Mouse (Mus musculus) forebrain, postnatal 0 days (tissue): ENCODE measurements at regions not wholly inside any gene's neighbourhood (a gene's known extent, or its start where the extent isn't known, plus 50 kb on each side); places are given as distances from the start of the nearest gene placed in this dataset.

Source experiments
- ATAC-seq: fragments of 200-750 bp; cut with Nextera tagmentation; 2 replicates; pipeline ENCODE4 v1.8.0; 2017; ENCODE audit warnings: mild to moderate bottlenecking, moderate library complexity
- DNase-seq: peaks from one replicate; pipeline ENCODE4 v3.0.0-alpha.2; 2015
- H3K27ac ChIP-seq: fragments of 300-500 bp; sonication (generic); 2 replicates; pipeline ENCODE4 v1.5.1; 2014; ENCODE audit warnings: low read depth, mild to moderate bottlenecking, antibody characterized with exemption, low read length, moderate library complexity, mixed read lengths
- H3K27me3 ChIP-seq: fragments of 300-500 bp; sonication (generic); 2 replicates; pipeline ENCODE4 v1.6.1; 2014; ENCODE audit warnings: mild to moderate bottlenecking, low read length, mixed read lengths; ENCODE audit not compliant: insufficient read depth
- H3K36me3 ChIP-seq: fragments of 300-500 bp; sonication (generic); 2 replicates; pipeline ENCODE4 v1.6.1; 2014; ENCODE audit warnings: mild to moderate bottlenecking, moderate library complexity; ENCODE audit not compliant: insufficient read depth
- H3K4me1 ChIP-seq: fragments of 300-500 bp; sonication (generic); 2 replicates; pipeline ENCODE4 v1.6.1; 2014; ENCODE audit warnings: antibody characterized with exemption; ENCODE audit not compliant: insufficient read depth
- H3K4me2 ChIP-seq: fragments of 300-500 bp; sonication (generic); 2 replicates; pipeline ENCODE4 v1.6.1; 2014; ENCODE audit warnings: low read depth, mild to moderate bottlenecking, moderate library complexity
- H3K4me3 ChIP-seq: fragments of 300-500 bp; sonication (generic); 2 replicates; pipeline ENCODE4 v1.5.1; 2014; ENCODE audit warnings: low read depth, low read length, mixed read lengths
- H3K9ac ChIP-seq: fragments of 300-500 bp; sonication (generic); 2 replicates; pipeline ENCODE4 v1.6.1; 2014; ENCODE audit warnings: mild to moderate bottlenecking
- H3K9me3 ChIP-seq: fragments of 300-500 bp; sonication (generic); 2 replicates; pipeline ENCODE4 v1.6.1; 2016; ENCODE audit warnings: low read length
- CTCF ChIP-seq: sonication (generic); IDR thresholded peaks from 2 replicates; pipeline ENCODE4 v1.5.1; 2016; ENCODE audit warnings: antibody characterized with exemption, control low read depth, low read depth
- WGBS: fragments of 180-500 bp; shearing (Covaris S2); extraction: QIAGEN DNeasy Blood & Tissue Kit; methylation state at CpG from one replicate; pipeline ENCODE4 v1.1.7; 2014; 5-methylcytosine and 5-hydroxymethylcytosine counted together

DNA sequence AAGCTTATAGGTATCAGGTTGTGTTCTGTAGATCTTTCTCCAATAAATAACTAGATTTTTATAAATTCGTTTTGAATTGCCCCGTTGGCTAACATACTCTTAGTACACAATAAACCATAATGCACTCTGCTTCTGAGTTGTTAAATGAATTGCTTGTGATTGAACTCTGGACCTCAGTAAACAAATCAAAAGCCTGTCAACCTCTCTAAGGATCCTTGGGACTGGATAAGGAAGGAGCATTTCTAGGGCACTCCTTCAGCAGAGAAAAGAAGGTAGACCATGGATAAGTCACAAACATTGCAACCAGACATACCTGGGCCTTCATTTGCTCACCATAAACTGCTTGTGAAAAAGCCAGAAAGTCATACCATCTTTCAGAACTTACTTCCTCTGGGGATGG lies 191.4 kb downstream of the S1pr1 start:
- no peaks in the 10 kb centered on the region for H3K36me3 ChIP-seq
- no peak overlapping the region for H3K4me2 ChIP-seq
- TF ChIP-seq CTCF, result no peak
- no peaks in the 10 kb centered on the region for H3K27me3 ChIP-seq
- DNase-seq, result no peak
- H3K27ac ChIP-seq, result no peak overlapping the region
- no peak overlapping the region for H3K9ac ChIP-seq
- H3K4me1 ChIP-seq, result no peaks in the 10 kb centered on the region
- H3K4me3 ChIP-seq, result no peak overlapping the region
- 83% methylated on average over 2 of the region's 2 CpGs for WGBS
- no peak for ATAC-seq
- H3K9me3 ChIP-seq, result no peaks in the 10 kb centered on the region

DNA sequence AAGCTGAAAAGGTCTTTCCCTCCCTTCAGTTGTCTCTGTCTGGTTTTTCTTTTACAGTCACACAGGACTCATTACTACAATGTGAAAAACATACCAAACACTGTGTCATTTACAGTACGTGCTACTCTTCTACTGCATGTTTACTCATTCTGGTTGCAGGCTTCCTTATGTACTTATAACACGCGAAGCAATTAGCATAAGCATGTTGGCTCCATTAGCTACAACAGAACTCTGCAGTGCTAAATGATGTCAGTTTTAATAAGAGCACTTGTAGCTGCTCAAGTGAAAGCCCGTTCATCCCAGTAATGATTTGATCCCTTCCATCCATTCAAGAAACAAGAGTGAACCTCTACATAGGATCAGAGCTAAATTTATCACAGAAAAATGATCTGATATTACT lies 199.2 kb downstream of the S1pr1 start:
- no peak overlapping the region for H3K9ac ChIP-seq
- H3K4me1 ChIP-seq, result no peaks in the 10 kb centered on the region
- H3K9me3 ChIP-seq, result no peaks in the 10 kb centered on the region
- DNase-seq (no peak), ATAC-seq (peak; percentile 82)
- H3K27me3 ChIP-seq, result no peaks in the 10 kb centered on the region
- H3K4me2 ChIP-seq, result no peak overlapping the region
- no peaks in the 10 kb centered on the region for H3K36me3 ChIP-seq
- TF ChIP-seq CTCF, result no peak
- H3K27ac ChIP-seq, result no peak overlapping the region
- H3K4me3 ChIP-seq, result no peak overlapping the region
- WGBS, result 45% methylated on average over 4 of the region's 4 CpGs

DNA sequence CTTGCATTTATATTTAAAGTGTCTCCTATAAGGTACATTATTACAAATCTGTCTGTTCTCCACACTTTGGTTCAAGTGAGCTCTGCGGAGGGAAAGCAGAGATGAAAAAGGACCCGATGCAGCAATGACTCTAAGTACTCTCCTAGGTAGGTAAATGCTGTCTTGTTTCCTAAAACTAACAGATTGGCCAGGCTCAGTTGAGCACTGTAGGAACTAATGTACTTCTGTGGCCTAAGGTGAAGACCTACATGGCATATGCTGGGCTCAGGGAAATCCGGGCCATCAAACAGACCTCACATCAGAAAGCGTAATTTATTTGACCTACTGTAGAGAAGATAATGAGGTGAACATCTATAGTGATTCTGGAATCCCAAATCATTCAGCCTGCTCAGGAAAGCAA lies 205.2 kb downstream of the S1pr1 start:
- no peaks in the 10 kb centered on the region for H3K27me3 ChIP-seq
- ATAC-seq (no peak), DNase-seq (no peak)
- H3K9me3 ChIP-seq, result no peaks in the 10 kb centered on the region
- H3K4me2 ChIP-seq, result no peak overlapping the region
- H3K27ac ChIP-seq, result no peak overlapping the region
- no peak overlapping the region for H3K4me3 ChIP-seq
- H3K4me1 ChIP-seq, result no peaks in the 10 kb centered on the region
- no peaks in the 10 kb centered on the region for H3K36me3 ChIP-seq
- TF ChIP-seq CTCF, result no peak
- 92% methylated on average over 4 of the region's 4 CpGs for WGBS
- H3K9ac ChIP-seq, result no peak overlapping the region

DNA sequence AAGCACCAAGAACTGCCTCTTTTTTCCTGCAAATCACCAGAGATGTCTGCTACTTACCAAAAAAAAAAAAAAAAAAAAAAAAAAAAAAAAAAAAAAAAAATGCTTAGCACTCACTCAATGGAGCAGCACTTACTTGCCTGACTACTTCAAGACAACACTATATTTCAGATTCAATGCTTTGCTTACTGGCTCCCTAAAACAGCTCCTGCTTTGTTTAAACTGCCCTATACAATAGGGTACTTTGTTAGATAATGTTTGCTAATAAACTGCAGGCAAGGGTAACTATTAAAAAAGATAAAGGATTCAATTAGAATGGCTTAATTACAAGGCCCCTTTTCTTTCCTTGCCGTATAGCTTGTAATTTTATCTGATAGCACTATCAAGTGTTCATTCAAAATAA lies 217.5 kb downstream of the S1pr1 start:
- WGBS, result 23% methylated on average over 1 of the region's 1 CpGs
- H3K4me1 ChIP-seq, result no peaks in the 10 kb centered on the region
- H3K27ac ChIP-seq, result no peak overlapping the region
- no peak for TF ChIP-seq CTCF
- no peak overlapping the region for H3K4me3 ChIP-seq
- no peaks in the 10 kb centered on the region for H3K36me3 ChIP-seq
- ATAC-seq (no peak), DNase-seq (no peak)
- H3K4me2 ChIP-seq, result no peak overlapping the region
- H3K9me3 ChIP-seq, result no peaks in the 10 kb centered on the region
- no peak overlapping the region for H3K9ac ChIP-seq
- H3K27me3 ChIP-seq, result no peaks in the 10 kb centered on the region

DNA sequence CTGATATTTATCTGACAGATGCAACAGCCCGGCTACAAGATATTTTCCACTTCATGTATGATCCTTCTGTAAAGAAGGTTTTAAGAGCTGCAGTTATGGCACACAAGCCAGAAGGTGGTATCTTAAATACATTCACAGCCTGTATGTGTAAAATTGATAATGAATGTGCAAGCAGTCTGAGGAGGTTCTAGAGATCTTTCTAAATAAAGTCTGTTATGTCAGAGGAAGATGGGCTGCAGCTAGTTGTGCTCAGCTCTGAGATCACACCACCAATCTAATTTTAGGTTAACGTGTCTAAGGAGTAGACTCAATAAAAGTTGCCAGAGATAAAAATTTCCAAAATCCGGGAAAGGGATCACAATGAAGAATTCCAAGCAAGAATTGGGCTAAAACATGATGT lies 218.8 kb downstream of the S1pr1 start:
- H3K4me3 ChIP-seq, result no peak overlapping the region
- ATAC-seq (peak; percentile 67), DNase-seq (no peak)
- H3K4me2 ChIP-seq, result no peak overlapping the region
- no peaks in the 10 kb centered on the region for H3K36me3 ChIP-seq
- no peak overlapping the region for H3K27ac ChIP-seq
- 66% methylated on average over 3 of the region's 3 CpGs for WGBS
- no peaks in the 10 kb centered on the region for H3K9me3 ChIP-seq
- H3K4me1 ChIP-seq, result no peaks in the 10 kb centered on the region
- TF ChIP-seq CTCF, result no peak
- H3K9ac ChIP-seq, result no peak overlapping the region
- no peaks in the 10 kb centered on the region for H3K27me3 ChIP-seq

DNA sequence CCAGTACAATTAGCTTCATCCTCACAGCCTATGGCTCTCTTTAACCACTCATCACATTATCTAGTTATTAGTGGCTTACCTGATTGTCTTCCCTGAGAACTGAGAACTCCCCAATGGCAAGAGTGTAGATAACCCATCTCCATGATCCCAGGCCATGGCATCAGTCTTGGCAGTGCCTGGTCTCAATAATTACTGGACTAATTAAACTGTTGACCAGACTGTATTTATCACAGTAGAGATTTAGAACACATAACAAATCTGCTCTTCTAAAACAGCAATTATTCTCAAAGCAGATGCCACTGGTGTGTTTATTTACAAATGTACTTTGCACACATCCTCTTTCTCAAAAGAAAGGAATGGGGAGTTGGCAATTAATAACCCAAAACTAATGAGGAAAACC lies 219.2 kb downstream of the S1pr1 start:
- Histone ChIP-seq H3K9ac (no peak overlapping the region), H3K4me3 (no peak overlapping the region), H3K4me2 (no peak overlapping the region), H3K27me3 (no peaks in the 10 kb centered on the region), H3K27ac (no peak overlapping the region), H3K36me3 (no peaks in the 10 kb centered on the region), H3K4me1 (no peaks in the 10 kb centered on the region), H3K9me3 (no peaks in the 10 kb centered on the region)
- ATAC-seq (0 out of 2 replicates have a peak, but pooled peaks have one; percentile 23), DNase-seq (no peak)
- no peak for TF ChIP-seq CTCF

DNA sequence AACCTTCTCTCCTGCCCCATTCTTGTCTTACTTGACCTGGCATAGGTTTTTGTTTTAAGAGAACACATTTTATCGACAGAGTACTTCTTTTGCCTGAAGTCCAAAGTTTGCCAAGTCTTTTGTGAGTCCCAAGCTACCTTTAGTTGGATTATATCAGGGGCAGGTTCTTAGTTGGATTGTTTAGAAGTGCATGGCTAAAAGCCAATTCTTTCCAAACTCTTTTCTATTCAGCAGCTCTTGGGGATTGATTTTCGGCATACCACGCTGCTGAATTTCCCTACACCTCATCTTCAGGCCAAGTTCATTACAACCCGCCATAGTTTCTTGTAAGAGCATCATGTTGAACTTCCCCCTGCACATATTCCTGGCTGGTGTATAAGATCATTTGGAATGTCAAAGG lies 245.9 kb downstream of the S1pr1 start:
- DNase-seq (no peak), ATAC-seq (no peak)
- H3K4me2 ChIP-seq, result no peak overlapping the region
- H3K4me3 ChIP-seq, result no peak overlapping the region
- no peak overlapping the region for H3K27ac ChIP-seq
- no peaks in the 10 kb centered on the region for H3K27me3 ChIP-seq
- TF ChIP-seq CTCF, result no peak
- H3K9ac ChIP-seq, result no peak overlapping the region
- H3K9me3 ChIP-seq, result no peaks in the 10 kb centered on the region
- no peaks in the 10 kb centered on the region for H3K36me3 ChIP-seq
- no peaks in the 10 kb centered on the region for H3K4me1 ChIP-seq
- WGBS, result 60% methylated on average over 4 of the region's 4 CpGs

DNA sequence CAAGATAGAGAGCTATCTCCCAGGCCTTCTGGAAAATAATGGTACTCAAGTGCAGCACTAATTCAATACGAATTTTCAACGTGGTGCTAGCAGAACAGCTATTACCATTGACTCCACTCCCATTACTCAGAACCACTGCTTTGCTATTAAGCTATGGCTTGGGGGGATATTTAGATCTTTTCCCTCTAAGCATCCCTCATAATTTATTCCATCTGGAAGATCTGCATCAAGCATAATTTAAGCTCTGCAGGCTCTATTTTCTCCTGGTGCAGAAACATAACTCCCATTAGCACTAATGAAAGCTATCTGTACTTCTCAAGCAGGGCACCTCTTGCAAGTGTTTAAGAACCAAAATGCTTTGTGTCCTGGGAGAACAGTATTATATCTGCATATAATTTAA lies 247.0 kb downstream of the S1pr1 start:
- DNase-seq, result no peak

More for the DNA sequence above, 247.0 kb downstream of the S1pr1 start:
- H3K27ac ChIP-seq, result no peak overlapping the region
- H3K4me2 ChIP-seq, result no peak overlapping the region
- ATAC-seq, result no peak
- no peaks in the 10 kb centered on the region for H3K36me3 ChIP-seq
- H3K9me3 ChIP-seq, result no peaks in the 10 kb centered on the region
- no peak overlapping the region for H3K4me3 ChIP-seq
- TF ChIP-seq CTCF, result no peak
- WGBS, result 51% methylated on average over 2 of the region's 2 CpGs
- H3K4me1 ChIP-seq, result no peaks in the 10 kb centered on the region
- no peaks in the 10 kb centered on the region for H3K27me3 ChIP-seq
- H3K9ac ChIP-seq, result no peak overlapping the region
